Mouse (Mus musculus) CH12.LX (cell line): ENCODE results near the gene Pkhd1.

Experiments
- CHD2 ChIP-seq: IDR thresholded peaks from 2 replicates; pipeline ENCODE4 v1.6.1; 2011; ENCODE audit warnings: low read length, improper control_type of control experiment
- CTCF ChIP-seq, 2 experiments: IDR thresholded peaks in 1 of 2; conservative IDR thresholded peaks in 1 of 2; 2 replicates each; pipeline ENCODE4 v1.5.1; 2011 to 2012; ENCODE audit warnings: low read depth in 2 of 2, low read length in 2 of 2, improper control_type of control experiment in 1 of 2, inconsistent platforms in 1 of 2, mild to moderate bottlenecking in 1 of 2, moderate library complexity in 1 of 2
- KAT2A ChIP-seq: IDR thresholded peaks from 2 replicates; pipeline ENCODE4 v1.6.1; 2012; ENCODE audit warnings: low read length, improper control_type of control experiment, inconsistent platforms; ENCODE audit not compliant: insufficient replicate concordance
- POLR2A ChIP-seq: IDR thresholded peaks from 2 replicates; pipeline ENCODE4 v1.6.1; 2011; ENCODE audit warnings: low read depth, mild to moderate bottlenecking, improper control_type of control experiment, low read length

GRCm38 (mm10) chr1:20180157-20180556, 437.7 kb downstream of the Pkhd1 start:
- TF ChIP-seq CTCF (conservative IDR thresholded peaks at IDR 0.05 in 1 of 2, IDR thresholded peaks at IDR 0.05 in 1 of 2; ENCODE audit: low read depth in 2 of 2, low read length in 2 of 2) (no peak), CHD2 (no peak), POLR2A (no peak), KAT2A (no peak)
